Mouse (Mus musculus): Measurements from ENCODE around the gene Cct8l1. TPM values are rescaled to one million over a fixed set of nuclear protein-coding genes. Genes with fewer than 3 reads are reported as not detected.
A peak's percentile ranks its signal among the peaks of the same experiment; 100 is the strongest.

The Cct8l1 gene
- total RNA-seq, 2 experiments from 2014 or later: 0.32 to 0.38 TPM

- peak; percentile 99 for DNase-seq (ENCODE audit: low spot score in 2 of 2)
Observed at GRCm38 (mm10) chr5:25529529-25530421, 13.9 kb downstream of the Cct8l1 start.

GRCm38 (mm10) chr5:25530629-25531028 lies 14.8 kb downstream of the Cct8l1 start:
- no peak for DNase-seq (ENCODE audit: low spot score in 2 of 2)

- no peak for DNase-seq (ENCODE audit: low spot score in 2 of 2)
Observed at GRCm38 (mm10) chr5:25532256-25533147, 16.6 kb downstream of the Cct8l1 start.

- no peak for DNase-seq (ENCODE audit: low spot score in 2 of 2)
Observed at GRCm38 (mm10) chr5:25533298-25533697, 17.4 kb downstream of the Cct8l1 start.

GRCm38 (mm10) chr5:25535566-25535965 lies 19.7 kb downstream of the Cct8l1 start:
- no peak for DNase-seq (ENCODE audit: low spot score in 2 of 2)

- DNase-seq (ENCODE audit: low spot score in 2 of 2): no peak
Observed at GRCm38 (mm10) chr5:25536451-25536850, 20.6 kb downstream of the Cct8l1 start.

GRCm38 (mm10) chr5:25536921-25537409 lies 21.1 kb downstream of the Cct8l1 start:
- DNase-seq (ENCODE audit: low spot score in 2 of 2): no peak

GRCm38 (mm10) chr5:25540412-25540811 lies 24.5 kb downstream of the Cct8l1 start:
- no peak for DNase-seq (ENCODE audit: low spot score in 2 of 2)

GRCm38 (mm10) chr5:25540921-25541320 lies 25.1 kb downstream of the Cct8l1 start:
- no peak for DNase-seq (ENCODE audit: low spot score in 2 of 2)

- no peak for DNase-seq (ENCODE audit: low spot score in 2 of 2)
Observed at GRCm38 (mm10) chr5:25541661-25542060, 25.8 kb downstream of the Cct8l1 start.

GRCm38 (mm10) chr5:25544061-25544460 lies 28.2 kb downstream of the Cct8l1 start:
- no peak for DNase-seq (ENCODE audit: low spot score in 2 of 2)

- no peak for DNase-seq (ENCODE audit: low spot score in 2 of 2)
Observed at GRCm38 (mm10) chr5:25544566-25544965, 28.7 kb downstream of the Cct8l1 start.

GRCm38 (mm10) chr5:25546912-25547311 lies 31.0 kb downstream of the Cct8l1 start:
- no peak for DNase-seq (ENCODE audit: low spot score in 2 of 2)

- DNase-seq (ENCODE audit: low spot score in 2 of 2): no peak
Observed at GRCm38 (mm10) chr5:25550912-25551311, 35.0 kb downstream of the Cct8l1 start.

GRCm38 (mm10) chr5:25554210-25554609 lies 38.3 kb downstream of the Cct8l1 start:
- DNase-seq (ENCODE audit: low spot score in 2 of 2): no peak

- DNase-seq (ENCODE audit: low spot score in 2 of 2): no peak
Observed at GRCm38 (mm10) chr5:25554689-25555088, 38.8 kb downstream of the Cct8l1 start.

- DNase-seq (ENCODE audit: low spot score in 2 of 2): no peak
Observed at GRCm38 (mm10) chr5:25555684-25556083, 39.8 kb downstream of the Cct8l1 start.

- no peak for DNase-seq (ENCODE audit: low spot score in 2 of 2)
Observed at GRCm38 (mm10) chr5:25556363-25556762, 40.5 kb downstream of the Cct8l1 start.
